ENCODE assay signal across 1 mouse cellular context in the genomic region with DNA sequence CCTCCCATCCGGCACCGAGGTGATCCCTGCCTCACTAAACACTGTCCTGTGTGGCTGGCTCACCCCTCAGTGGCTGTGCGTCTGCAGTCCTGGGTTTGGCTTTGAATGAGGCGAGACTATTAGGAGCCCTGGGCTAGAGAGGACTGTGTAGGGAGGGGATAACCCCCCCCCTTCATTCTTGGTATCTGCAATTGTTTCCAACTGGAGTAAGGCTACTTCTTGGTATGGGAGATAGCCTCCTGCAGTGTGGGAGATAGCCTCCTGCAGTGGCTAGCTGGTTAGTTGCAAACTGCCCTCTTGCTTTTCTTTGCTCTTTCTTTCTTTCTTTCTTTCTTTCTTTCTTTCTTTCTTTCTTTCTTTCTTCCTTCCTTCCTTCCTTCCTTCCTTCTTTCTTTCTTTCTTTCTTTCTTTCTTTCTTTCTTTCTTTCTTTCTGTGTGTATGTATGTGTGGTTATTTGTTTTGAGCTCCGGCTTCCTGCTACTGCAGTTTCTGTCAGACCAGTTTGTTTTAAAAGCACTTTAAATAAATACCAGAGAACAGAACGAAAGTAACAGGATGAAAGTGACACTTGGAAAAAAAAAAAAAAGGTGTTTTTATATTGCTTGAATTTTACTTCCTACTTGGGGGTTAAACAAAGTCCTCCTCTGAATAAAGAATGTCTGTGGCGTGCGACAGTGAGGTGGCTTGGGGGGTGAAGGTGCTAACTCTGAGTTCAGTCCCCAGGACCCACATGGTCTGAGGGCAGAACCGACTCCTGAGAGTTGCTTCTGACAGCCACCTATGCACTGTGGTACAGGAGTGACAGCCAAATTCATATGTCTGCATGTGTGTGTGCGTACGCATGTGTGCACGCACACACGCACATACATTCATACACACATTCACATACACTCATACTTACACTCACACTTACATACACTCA.
A peak's percentile ranks its signal among the peaks of the same experiment; 100 is the strongest.
TF ChIP-seq lines count a peak whose summit lies in the region.

No protein-coding gene starts in this region.

TF ChIP-seq in MEL, 35 proteins besides CTCF, POLR2A, EP300 and RAD21 (continued from another document):
- TF ChIP-seq MYB (IDR thresholded peaks at IDR 0.05; ENCODE audit: low read depth, low read length) (peak; percentile 28; the same call in 1 of the 2 replicates), ZMIZ1 (IDR thresholded peaks at IDR 0.05; ENCODE audit: low read depth, low read length) (no peak), MAFK (IDR thresholded peaks at IDR 0.05; ENCODE audit: borderline replicate concordance, low read depth, low read length) (no peak), GABPA (IDR thresholded peaks at IDR 0.05; ENCODE audit: low read depth, low read length) (no peak), SIN3A (IDR thresholded peaks at IDR 0.05; ENCODE audit: low read length) (peak; percentile 27; the same call in 1 of the 2 replicates), USF1 (IDR thresholded peaks at IDR 0.05; ENCODE audit: low read depth, low read length) (no peak), KAT2A (conservative IDR thresholded peaks at IDR 0.05; ENCODE audit: low read depth, low read length) (no peak), ZKSCAN1 (IDR thresholded peaks at IDR 0.05; ENCODE audit: low read depth, low read length) (no peak), MEF2A (IDR thresholded peaks at IDR 0.05; ENCODE audit: extremely low read depth, insufficient replicate concordance, low read depth, low read length, poor library complexity, severe bottlenecking) (no peak), JUND (IDR thresholded peaks at IDR 0.05; ENCODE audit: low read depth, low read length) (no peak), RCOR1 (IDR thresholded peaks at IDR 0.05; ENCODE audit: low read depth, low read length) (peak; percentile 39; the same call in 1 of the 2 replicates), UBTF (IDR thresholded peaks at IDR 0.05; ENCODE audit: borderline replicate concordance, insufficient read depth, low read depth, low read length) (no peak), NRF1 (IDR thresholded peaks at IDR 0.05; ENCODE audit: insufficient read depth, low read depth, low read length, poor library complexity, severe bottlenecking) (no peak), POLR2AphosphoS5 (IDR thresholded peaks at IDR 0.05; ENCODE audit: borderline replicate concordance, low read depth, low read length) (no peak)
